Mouse (Mus musculus): ENCODE measurements around the gene Kptn.

Kptn gene

GRCm38 (mm10) chr7:16119569-16120261 is at the start of gene Kptn:
Gene Kptn (plus strand): TSS chr7:16119895.
- DNase-seq (ENCODE audit: low spot score): peak; percentile 89

- no peak for DNase-seq (ENCODE audit: low spot score)
Measured at GRCm38 (mm10) chr7:16070846-16071245, 48.8 kb upstream of the Kptn start.

- DNase-seq (ENCODE audit: low spot score): no peak
Measured at GRCm38 (mm10) chr7:16071906-16072305, 47.8 kb upstream of the Kptn start.

- DNase-seq (ENCODE audit: low spot score): no peak
Measured at GRCm38 (mm10) chr7:16079947-16080346, 39.7 kb upstream of the Kptn start.

- DNase-seq (ENCODE audit: low spot score): no peak
Measured at GRCm38 (mm10) chr7:16080581-16080980, 39.1 kb upstream of the Kptn start.

- DNase-seq (ENCODE audit: low spot score): no peak
Measured at GRCm38 (mm10) chr7:16083361-16083760, 36.3 kb upstream of the Kptn start.

GRCm38 (mm10) chr7:16087587-16087986 is 32.1 kb upstream of the Kptn start:
- no peak for DNase-seq (ENCODE audit: low spot score)

GRCm38 (mm10) chr7:16094592-16094991 is 25.1 kb upstream of the Kptn start:
- no peak for DNase-seq (ENCODE audit: low spot score)

- DNase-seq (ENCODE audit: low spot score): peak; percentile 99
Measured at GRCm38 (mm10) chr7:16098021-16099017, 21.4 kb upstream of the Kptn start, which contains the start of gene Napa. Gene Napa (plus strand): TSS chr7:16098458.

GRCm38 (mm10) chr7:16099901-16100300 is 19.8 kb upstream of the Kptn start:
- DNase-seq (ENCODE audit: low spot score): no peak

- DNase-seq (ENCODE audit: low spot score): no peak
Measured at GRCm38 (mm10) chr7:16101081-16101480, 18.6 kb upstream of the Kptn start.

GRCm38 (mm10) chr7:16101726-16102475 is 17.8 kb upstream of the Kptn start:
- no peak for DNase-seq (ENCODE audit: low spot score)

GRCm38 (mm10) chr7:16102686-16103226 is 16.9 kb upstream of the Kptn start:
- no peak for DNase-seq (ENCODE audit: low spot score)

- DNase-seq (ENCODE audit: low spot score): no peak
Measured at GRCm38 (mm10) chr7:16103760-16104159, 15.9 kb upstream of the Kptn start.

- DNase-seq (ENCODE audit: low spot score): no peak
Measured at GRCm38 (mm10) chr7:16104611-16105388, 14.9 kb upstream of the Kptn start.

GRCm38 (mm10) chr7:16108886-16109542 is 10.7 kb upstream of the Kptn start:
- DNase-seq (ENCODE audit: low spot score): no peak

- no peak for DNase-seq (ENCODE audit: low spot score)
Measured at GRCm38 (mm10) chr7:16110158-16110557, 9.5 kb upstream of the Kptn start.

GRCm38 (mm10) chr7:16111284-16112090 is 8.2 kb upstream of the Kptn start:
- no peak for DNase-seq (ENCODE audit: low spot score)

GRCm38 (mm10) chr7:16116418-16116817 is 3.3 kb upstream of the Kptn start:
- no peak for DNase-seq (ENCODE audit: low spot score)

GRCm38 (mm10) chr7:16117100-16117499 is 2.6 kb upstream of the Kptn start:
- DNase-seq (ENCODE audit: low spot score): no peak
